Mouse (Mus musculus): ENCODE data around the gene Brd1.

Brd1 gene

GRCm38 (mm10) chr15:88680931-88681330 is 53.1 kb downstream of the Brd1 start:
- peak; percentile 53 to 54 for DNase-seq

GRCm38 (mm10) chr15:88677568-88677967 is 56.5 kb downstream of the Brd1 start:
- peak; percentile 49 to 56 for DNase-seq

- DNase-seq = no peak
Measured at GRCm38 (mm10) chr15:88675998-88676397, 58.0 kb downstream of the Brd1 start.

GRCm38 (mm10) chr15:88668693-88669092 is 65.3 kb downstream of the Brd1 start:
- DNase-seq = no peak

- no peak for DNase-seq
Measured at GRCm38 (mm10) chr15:88667653-88668052, 66.4 kb downstream of the Brd1 start.

- no peak for DNase-seq
Measured at GRCm38 (mm10) chr15:88665846-88666245, 68.2 kb downstream of the Brd1 start.

GRCm38 (mm10) chr15:88663041-88663440 is 71.0 kb downstream of the Brd1 start:
- DNase-seq = no peak

GRCm38 (mm10) chr15:88662111-88662850 is 71.8 kb downstream of the Brd1 start:
- DNase-seq = peak; percentile 77 to 80

- no peak for DNase-seq
Measured at GRCm38 (mm10) chr15:88661654-88662053, 72.4 kb downstream of the Brd1 start.

GRCm38 (mm10) chr15:88652006-88652405 is 82.0 kb downstream of the Brd1 start:
- DNase-seq = no peak

- peak; percentile 90 to 92 for DNase-seq
Measured at GRCm38 (mm10) chr15:88651019-88651418, 83.0 kb downstream of the Brd1 start.

All from cerebellum, postnatal 36 days (tissue).